Mouse (Mus musculus) spleen, postnatal 4 days (tissue): Measurements from ENCODE around the gene Nfib.

Source experiments
- DNase-seq, 2 experiments: peaks; one replicate each; pipeline ENCODE4 v3.0.0; 2022; ENCODE audit warnings: low spot score in 2 of 2

The Nfib gene

GRCm38 (mm10) chr4:82466144-82466543 is 239.4 kb downstream of the Nfib start:
- DNase-seq, result no peak

DNA sequence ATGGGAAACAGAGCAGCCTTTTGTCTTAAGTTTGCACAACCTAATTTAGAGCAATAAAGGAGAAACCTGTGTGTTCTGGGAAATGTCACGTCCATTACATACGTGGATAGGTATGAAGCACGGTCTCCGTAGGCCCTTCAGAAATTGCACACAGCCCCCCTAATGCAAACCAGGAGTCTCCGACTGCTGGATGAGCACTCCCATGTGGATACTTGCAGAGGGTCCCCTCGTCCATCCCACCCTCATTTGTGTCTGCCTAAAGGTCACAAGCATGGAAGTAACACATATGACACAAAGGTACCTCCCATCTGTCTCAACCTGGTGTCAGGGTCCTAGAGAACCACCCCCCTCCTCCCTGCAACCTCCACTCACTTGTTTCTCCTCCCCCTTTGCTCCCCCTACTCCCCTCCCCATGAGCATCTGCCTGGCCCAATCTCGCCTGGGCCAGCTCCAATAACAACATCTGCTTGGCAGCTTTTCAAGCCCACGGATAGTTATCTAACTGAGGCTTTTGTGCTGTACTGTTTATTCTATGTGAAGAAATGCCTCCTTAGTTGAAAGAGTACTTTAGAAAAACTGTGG is 241.4 kb downstream of the Nfib start:
- no peak for DNase-seq

DNA sequence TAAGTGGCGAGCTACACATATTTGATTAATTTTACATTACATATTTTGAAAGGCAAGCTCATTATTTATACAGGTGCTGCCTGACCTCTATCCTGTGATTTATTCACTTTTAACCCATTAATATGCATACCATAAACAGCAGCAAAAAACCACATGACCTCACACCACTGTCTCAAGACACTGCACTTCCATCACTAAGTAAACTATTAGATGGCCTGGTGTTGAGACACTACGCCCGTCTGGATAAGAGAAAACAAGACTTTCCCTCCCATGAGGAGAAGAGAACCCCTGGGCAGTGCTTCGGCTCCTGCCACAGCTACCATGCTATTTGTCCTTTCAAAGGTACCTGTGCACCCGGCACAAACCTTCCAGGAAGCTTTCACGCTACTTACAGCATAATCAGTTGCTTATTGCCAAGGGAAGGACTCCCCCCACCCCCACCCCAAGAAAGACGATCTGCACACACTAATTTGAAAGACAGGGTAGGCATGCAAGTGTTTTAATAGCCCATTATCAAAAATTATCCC is 242.3 kb downstream of the Nfib start:
- DNase-seq, result no peak

DNA sequence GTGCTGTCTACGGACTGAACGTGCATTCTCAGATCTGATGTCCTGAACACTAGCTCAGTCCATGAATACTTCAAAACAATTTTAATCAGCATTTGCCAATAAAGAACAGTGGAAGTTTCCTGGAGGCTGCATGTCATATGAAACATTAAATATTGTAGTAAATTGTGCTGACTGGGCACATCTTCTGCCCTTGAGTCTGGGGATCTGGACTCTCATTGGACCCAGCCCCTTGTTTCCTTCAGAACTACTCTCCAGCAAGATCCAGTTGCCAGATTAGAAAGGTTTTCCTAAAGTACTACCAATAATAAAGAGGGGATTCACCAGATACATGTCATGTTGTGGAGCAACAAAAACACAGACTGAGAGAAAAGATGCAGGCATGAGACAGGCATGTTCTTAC is 243.9 kb downstream of the Nfib start:
- DNase-seq, result no peak

DNA sequence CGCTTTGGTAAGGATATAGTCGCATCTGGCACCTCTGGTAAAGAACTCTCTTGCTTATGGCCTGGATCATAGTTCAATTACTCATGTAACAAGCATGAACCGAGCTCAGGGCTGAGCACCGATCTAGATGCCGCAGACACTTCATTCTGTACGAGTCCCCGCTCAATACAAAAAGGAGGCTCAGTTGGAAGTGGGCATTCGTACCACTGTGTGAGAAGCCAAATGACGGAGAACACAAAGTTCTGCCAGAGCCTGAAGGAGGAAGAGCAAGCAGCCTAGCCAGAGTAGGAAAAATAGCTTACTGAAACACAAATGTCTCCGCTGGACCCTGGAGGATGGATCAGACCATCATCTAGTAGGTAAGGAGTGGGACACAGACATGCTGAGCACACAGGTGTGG is 246.7 kb downstream of the Nfib start:
- no peak for DNase-seq

- no peak for DNase-seq
These were observed 248.6 kb downstream of the Nfib start for GRCm38 (mm10) chr4:82456908-82457307.

DNA sequence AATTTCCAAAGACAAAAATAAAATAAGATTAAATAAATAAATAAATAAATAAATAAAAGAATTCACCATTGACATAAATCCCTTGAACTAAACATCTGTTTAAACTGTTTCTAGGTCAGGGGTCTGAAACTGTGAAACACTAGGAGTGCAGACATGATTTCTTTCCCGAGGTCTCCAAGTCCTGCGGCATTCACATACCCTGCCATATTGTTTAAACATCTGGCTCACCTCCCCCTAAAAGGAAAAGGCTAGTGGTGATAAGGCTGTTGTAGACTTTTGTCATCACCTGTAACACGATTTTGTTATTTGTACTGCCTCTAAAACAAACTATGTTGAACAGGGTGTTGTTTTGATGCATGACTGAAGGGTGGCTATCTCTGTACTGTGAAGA is 249.2 kb downstream of the Nfib start:
- no peak for DNase-seq

GRCm38 (mm10) chr4:82455617-82456322 is 249.8 kb downstream of the Nfib start:
- DNase-seq, result no peak

DNA sequence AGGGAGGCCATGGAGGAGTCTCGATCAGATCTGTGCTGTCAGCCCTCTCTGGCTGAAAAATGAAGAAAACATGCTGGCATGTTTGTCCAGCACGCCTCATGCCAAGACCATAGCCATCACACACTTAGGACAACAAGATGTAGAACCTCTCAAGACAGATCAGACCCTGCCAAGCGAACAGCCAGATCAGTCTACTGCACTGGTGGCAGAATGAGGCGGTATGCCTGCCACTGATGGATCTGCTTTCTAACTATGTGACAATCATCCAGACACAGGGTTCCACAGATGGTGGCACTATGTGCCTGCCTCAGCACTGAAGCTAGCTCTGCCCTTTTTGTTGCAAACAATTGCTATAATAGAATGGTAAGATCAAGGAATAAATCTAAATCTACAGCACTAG is 250.6 kb downstream of the Nfib start:
- DNase-seq, result no peak

- no peak for DNase-seq
These were observed 252.2 kb downstream of the Nfib start for GRCm38 (mm10) chr4:82453341-82453740.

DNA sequence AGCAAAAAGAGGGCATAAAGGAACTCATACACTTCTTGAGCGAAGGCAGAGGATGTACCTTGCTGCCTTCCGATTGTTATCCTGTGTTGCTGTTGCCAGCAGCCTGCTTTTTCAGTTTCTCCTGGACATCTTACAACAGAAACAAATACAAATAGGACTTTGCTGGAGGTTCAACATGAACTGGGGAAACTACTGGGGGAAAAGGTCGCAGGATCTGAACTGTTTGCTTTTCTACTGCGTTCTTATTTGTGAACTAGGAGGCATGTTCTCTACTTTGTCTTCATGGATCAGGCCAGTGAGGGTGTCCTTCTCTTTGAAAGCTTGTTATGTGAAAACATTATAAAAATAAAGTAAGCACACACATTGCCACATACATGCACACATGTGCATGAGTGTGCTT is 252.6 kb downstream of the Nfib start:
- DNase-seq, result no peak

DNA sequence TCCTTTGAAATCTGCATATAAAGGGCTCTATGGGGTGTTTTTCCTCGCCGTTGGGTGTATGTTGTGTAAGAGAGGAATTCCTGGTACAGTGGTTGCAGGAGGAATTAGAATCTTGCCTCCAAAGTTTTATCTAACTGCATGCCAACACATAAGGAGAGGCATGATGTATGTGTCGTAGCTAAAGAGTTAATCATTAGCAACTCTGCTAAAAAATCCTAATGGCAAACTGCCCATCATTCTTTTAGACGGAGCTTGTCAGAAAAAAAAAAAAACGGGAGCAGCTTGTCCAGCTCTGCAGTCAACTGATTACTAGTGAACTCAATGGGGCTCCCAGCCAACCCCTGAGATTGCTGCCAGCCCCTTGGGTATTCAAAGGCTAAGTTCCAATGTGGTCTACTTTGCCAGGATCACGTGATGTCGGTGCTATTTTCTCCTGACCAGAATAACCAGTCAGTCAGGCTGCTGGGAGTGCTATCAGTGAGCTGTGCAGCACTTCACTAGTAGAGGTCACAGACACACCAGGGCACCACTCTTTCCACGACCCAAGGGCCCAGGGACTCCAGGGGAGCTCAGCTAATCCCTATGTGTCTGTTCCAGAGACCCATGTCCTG is 258.4 kb downstream of the Nfib start:
- no peak for DNase-seq

DNA sequence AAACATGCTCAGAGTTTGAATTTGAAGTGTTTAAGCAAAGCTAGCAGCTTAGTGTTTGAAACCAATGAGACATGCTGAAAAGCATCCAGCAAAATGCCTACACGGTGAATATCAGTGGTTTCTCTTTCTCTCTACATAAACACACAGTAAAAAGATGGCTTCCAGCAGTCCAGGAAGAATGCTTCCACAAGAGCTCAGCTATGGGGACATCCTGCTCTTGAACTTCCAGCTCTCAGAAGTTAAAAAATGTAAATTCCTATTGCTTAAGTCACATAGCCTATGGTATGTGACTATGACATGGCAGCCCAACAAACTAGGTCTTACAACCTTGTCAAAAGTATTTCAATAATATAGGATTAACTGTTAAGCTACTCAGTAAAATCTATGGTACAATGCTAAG is 261.5 kb downstream of the Nfib start:
- DNase-seq, result no peak

DNA sequence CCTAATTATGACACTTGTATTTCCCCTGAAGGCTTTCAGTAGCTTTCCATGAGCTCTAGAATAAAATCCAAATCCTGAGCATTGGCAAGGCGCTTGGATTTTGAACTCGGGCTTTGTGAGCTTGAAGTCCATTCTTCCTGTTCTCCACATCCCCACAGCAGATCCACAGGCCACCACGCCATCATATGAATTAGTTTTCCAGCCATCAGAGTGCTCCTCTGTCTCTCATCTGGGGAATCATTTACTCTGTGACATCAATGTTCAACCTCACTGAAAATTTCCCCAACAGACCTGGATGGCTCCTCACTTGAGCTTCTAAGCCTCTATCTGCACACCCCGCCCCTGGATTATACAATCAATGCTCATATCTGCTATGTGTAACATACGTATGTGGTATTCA is 262.1 kb downstream of the Nfib start:
- no peak for DNase-seq

DNA sequence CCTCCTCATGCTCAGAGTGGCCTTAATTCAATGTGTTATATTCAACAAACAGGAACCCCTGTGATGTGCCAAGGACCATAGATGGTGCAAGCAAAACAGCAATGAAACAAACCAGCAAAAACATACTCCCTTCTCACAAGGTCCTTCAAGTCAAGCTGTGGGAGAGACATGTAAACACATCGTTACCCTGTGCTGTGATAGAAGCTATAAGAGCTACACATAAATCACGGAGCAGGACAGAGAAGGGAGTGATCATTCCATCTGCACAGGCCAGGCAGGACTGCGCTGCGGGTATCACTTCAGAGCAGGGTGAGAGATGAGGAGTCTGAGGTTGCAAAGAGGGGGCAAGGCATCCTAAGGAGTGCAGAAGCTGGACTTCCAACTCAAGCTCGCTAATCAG is 262.5 kb downstream of the Nfib start:
- DNase-seq, result no peak

DNA sequence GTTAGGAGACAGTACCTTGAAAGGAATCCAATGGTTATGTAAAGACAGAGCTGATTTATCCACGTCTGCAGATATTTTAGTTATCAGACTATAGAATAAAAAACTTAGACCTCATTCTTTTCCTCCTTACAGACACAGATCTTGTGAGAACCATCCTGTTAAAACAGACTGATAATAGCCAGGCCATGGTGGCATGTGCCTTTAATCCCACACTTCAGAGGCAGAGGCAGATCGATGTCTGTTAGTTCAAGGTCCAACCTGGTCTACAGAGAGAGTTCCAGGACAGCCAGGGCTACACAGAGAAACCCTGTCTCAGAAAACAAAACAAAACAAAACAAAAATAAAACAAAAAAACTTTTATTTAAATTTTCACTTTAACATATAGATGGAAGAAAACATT is 264.9 kb downstream of the Nfib start:
- DNase-seq, result no peak

DNA sequence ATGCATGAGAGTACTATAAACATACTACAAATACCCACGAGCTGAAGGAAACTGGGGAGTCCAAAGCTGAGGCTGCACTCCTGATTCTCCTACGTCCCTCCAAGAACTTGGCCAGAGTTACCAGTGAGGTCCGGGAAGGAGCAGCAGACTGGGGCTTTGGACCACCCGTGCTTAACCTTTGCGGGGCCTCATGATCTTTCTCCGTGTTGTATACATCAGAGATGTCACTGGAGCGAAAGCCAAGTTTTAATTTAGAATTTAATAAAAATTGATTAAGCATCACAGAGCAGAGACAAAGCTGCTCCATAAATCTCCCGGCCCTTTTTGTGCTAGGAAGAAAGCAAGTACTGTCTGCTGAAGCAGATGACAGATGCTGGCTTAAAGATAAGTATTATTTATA is 265.7 kb downstream of the Nfib start:
- DNase-seq, result no peak

- no peak for DNase-seq
These were observed 266.9 kb downstream of the Nfib start for GRCm38 (mm10) chr4:82438631-82439030.

DNA sequence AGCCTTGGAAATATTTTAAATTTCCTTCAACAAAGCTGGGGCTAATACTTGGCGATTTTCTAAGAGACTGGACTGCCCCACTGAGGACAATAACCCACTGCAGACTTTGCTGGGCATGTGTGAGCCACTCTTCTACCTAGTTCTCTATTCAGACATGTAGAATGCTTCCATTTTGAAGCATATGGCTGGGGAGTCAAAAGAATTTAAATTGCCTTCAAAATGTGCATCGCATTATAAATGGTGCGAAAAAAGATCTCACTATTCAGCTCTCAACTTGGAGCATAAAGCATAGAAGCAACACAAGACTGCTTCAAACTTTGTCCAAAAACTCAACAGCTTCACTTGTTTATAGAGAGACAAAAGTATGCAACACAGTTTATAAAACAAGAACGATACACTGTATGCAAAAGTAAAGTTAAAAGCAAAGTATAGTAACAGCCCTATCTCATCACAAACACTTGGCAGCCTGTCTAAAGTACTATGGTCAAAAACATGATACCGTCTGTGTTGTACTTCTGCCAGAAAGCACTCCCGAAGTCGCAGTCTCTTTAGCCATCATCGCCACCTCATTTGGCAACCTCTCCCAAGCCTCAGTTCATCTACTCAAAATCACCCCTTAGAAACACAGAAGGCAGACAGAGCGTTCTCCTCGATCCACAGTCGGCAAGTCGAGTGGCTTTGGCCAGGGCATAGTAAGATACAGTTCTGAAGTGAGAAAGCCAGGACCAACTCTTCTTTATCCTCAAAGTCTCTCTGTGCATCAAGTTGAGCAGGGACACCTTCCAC is 267.8 kb downstream of the Nfib start:
- no peak for DNase-seq

DNA sequence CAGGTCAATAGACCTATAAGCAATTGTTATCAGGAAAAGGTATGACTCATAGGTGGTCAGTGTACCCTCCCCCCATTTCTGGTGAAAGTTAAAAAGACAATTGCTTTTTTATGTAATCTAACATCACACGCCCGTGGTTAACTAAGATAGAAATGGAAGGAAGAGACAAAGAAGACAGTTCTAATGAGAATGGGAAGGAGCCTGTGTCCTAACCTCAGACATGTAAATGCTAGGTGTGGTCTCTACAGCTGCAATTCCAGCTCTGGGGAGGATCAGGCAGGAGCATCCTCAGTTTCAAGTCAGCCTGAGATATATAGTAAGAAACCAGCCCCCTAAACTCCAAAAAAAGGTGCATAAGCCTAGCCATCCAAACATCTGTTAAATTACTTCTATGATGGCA is 268.9 kb downstream of the Nfib start:
- no peak for DNase-seq

DNA sequence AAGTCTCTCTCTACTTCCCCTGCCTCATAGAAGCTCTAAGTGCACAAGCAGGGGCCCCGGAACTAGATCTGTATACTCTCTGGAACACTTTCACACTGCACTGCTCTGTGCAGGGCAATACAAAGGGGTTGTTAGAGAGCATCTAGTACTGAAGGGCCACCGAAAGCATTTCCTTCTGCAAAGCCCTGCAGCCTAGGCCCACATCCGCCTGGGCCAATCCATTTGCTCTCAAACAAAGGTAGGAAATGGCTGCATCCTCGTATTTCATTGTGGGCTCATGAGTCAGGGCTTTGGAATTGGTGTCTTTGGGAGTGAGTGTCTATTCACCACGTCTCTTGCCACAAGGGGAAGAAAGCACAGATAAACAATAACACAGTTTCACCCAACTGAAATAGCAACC is 269.8 kb downstream of the Nfib start:
- DNase-seq, result no peak

DNA sequence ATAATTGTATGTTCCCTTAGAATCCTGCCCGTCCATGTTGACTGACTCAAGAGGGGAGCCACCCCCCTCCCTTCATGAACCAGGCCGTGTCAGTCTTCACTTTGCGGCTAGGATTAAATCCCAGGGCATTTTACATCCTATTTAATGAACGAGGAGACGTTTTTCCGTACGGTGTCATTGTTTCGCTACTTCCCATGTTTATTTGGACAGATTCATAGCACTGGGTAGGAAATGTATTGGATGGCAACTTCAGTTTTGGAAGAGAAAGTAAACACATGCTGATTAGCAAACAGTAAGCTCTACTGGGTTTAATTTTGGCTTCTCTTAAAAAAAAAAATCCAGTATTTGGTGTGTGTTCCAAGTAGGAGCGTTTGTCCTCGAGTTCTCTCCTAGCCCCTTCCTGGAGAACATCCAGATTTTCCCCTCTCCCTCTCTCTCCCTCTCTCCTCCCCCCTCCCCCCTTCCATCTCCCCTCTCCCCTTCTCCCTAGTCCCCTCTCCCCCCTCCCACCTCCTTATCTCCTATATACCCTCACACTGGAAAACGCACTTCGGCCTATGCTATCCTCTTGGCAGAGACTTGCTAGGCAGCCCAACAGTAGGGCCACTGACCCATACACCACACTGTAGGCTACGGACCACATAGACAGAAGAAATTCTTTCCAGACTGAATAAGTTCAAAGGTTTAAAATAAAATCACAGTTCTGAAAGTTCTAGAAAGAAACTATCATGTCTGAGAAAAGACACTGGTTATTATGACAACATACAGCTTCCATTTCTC is 271.4 kb downstream of the Nfib start:
- DNase-seq, result no peak
